Mouse (Mus musculus) embryonic fibroblast, embryonic 13.5 days (primary cell): ENCODE measurements around the gene Tmem156.
A peak's percentile ranks its signal among the peaks of the same experiment; 100 is the strongest.

Experiments
- CTCF ChIP-seq: IDR thresholded peaks from 2 replicates; pipeline ENCODE4 v1.5.1; 2011; ENCODE audit warnings: mild to moderate bottlenecking, control low read depth, low read length, moderate library complexity, borderline replicate concordance; ENCODE audit not compliant: insufficient read depth
- POLR2A ChIP-seq: IDR thresholded peaks from 2 replicates; pipeline ENCODE4 v1.6.1; 2011; ENCODE audit warnings: low read depth, mild to moderate bottlenecking, control low read depth, low read length, moderate library complexity

- 0 out of 2 replicates have a peak, but pooled peaks have one; percentile 21 for TF ChIP-seq CTCF
- no peak for TF ChIP-seq POLR2A
Measured at GRCm38 (mm10) chr5:65040463-65040862, 51.5 kb downstream of the Tmem156 start.
